ENCODE assay signal across 17 mouse cellular contexts in genomic region chr9:105332436-105333016, GRCm38 (mm10).
"Had no signal": no experiment of that assay in that cellular context is flagged by ENCODE, and none has a peak within 500 bp of the region (broad histone marks: within the 10 kb centered on the region; RNA-seq: fewer than 3 reads in every experiment).

No protein-coding gene starts in this region.

- H3K27me3 ChIP-seq: kidney, embryonic 15.5 days; liver, embryonic 15.5 days; neural tube, embryonic 12.5 days had no signal

- H3K4me3 ChIP-seq: kidney, embryonic 15.5 days; left cerebral cortex, adult 2 months; limb, embryonic 10.5 days; liver, embryonic 15.5 days; myocyte; neural tube, embryonic 12.5 days had no signal

- H3K4me2 ChIP-seq: kidney, embryonic 15.5 days; liver, embryonic 11.5 days; liver, embryonic 15.5 days; lung, embryonic 14.5 days; midbrain, embryonic 11.5 days; neural tube, embryonic 12.5 days had no signal

- H3K9ac ChIP-seq: kidney, embryonic 15.5 days; liver, embryonic 15.5 days; lung, embryonic 14.5 days; neural tube, embryonic 12.5 days had no signal

- H3K4me1 ChIP-seq: kidney, embryonic 15.5 days; limb, embryonic 10.5 days; liver, embryonic 15.5 days; neural tube, embryonic 12.5 days had no signal

- H3K9me3 ChIP-seq: kidney, embryonic 15.5 days; limb, embryonic 10.5 days; liver, embryonic 15.5 days; neural tube, embryonic 12.5 days had no signal

- H3K27ac ChIP-seq: kidney, embryonic 15.5 days; left cerebral cortex, adult 2 months; limb, embryonic 10.5 days; liver, embryonic 15.5 days; neural tube, embryonic 12.5 days had no signal

- DNase-seq: kidney, adult 18-20 months; kidney, postnatal 25 days; lung, embryonic 14.5 days; lung, postnatal 10 days; lung, postnatal 4 days; right cerebral cortex, adult 18-20 months; right cerebral cortex, postnatal 25 days; thymus, adult 18-20 months; thymus, postnatal 25 days had no signal

- H3K36me3 ChIP-seq: kidney, embryonic 15.5 days; limb, embryonic 10.5 days; liver, embryonic 15.5 days; neural tube, embryonic 12.5 days had no signal
